Mouse (Mus musculus) hematopoietic multipotent progenitor cell, adult 10-12 weeks (in vitro differentiated cells): Measurements from ENCODE around the gene Ell3. TPM values are rescaled to one million over a fixed set of nuclear protein-coding genes. Genes with fewer than 3 reads are reported as not detected.

ENCODE experiments used
- polyA plus RNA-seq: library from polyadenylated mRNA; stranded (reverse); fragments of >175 nt; gene quantifications from 2 replicates; pipeline ENCODE4 v1.2.3, GENCODE M21; 2012; ENCODE audit warnings: low replicate concordance

The Ell3 gene
- polyA plus RNA-seq, result 8.3 and 17.1 TPM in 2 replicates

GRCm38 (mm10) chr2:121444178-121444577 lies at the start of gene Ell3:
Gene Ell3, minus strand, starts transcription at chr2:121444278.

DNA sequence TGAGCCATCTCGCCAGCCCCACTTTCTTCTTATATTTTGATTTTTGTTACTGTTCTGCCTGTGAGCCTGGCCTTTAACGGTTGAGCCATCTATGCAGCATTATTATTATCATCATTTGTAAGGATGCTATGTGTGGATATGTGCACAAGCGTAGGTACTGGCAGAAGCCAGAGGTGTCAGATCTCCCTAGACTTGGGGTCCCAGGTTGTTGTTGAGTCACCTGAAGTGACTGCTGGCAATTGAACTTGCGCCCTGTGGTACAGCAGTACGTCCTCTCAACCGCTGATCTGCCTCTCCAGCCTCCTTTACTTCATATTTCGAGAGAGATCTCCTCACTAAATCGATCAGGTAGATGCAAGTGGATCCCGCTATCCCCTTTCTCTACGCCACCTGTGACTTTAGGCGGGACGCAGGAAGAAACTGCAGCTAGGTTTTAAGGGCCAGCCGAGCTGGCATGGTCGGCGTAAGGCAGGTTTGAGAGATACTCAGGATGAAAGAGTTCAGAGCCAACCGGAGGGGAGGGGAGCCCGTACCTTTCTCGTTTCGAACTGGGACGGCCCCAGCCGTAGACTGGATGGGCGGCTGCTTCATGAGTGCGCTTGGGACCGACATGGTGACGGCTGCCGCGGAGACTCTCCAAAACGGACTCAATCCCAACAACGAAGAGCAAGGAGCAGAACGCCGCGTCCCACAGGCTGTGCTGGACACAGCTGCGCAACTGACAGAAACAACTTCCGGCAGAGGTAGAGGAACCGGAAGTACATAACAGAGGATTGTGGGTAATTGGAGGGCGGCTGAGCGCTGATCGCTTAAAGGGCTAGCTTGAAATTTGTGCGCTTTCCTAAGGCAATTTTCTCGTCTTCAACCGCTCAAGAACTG lies 29.5 kb upstream of the Ell3 start, which contains the start of gene Mfap1b:
Gene Mfap1b, minus strand, starts transcription at position 767 of the 879 bp plus-strand sequence.

GRCm38 (mm10) chr2:121456692-121457642 lies 12.9 kb upstream of the Ell3 start, which contains the start of gene Serinc4:
Gene Serinc4, minus strand, starts transcription at chr2:121456781.

DNA sequence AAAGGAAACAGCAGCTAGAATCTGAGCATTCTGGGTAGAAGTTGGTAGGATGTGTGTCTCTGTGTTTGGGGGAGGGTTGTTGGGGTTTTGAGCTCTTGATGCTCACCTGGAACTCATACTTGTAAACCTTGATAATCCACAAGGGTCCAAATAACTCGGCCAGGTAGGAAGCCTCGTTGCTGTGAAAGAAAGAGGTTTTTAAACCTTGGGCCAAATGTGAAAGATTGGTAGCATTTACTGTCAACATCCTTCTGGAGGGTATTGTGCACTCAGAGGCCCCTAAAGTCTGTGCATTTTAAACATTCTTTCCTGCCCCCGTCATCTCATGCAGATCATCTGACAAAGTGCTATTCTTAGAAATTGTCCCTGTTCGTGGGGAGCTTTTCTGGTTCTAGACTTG lies 8.9 kb upstream of the Ell3 start, which contains the start of gene Hypk:
Gene Hypk, plus strand, starts transcription at position 301 of the 400 bp plus-strand sequence.

GRCm38 (mm10) chr2:121448739-121449535 lies 4.9 kb upstream of the Ell3 start, which contains the start of gene Serf2:
Gene Serf2, plus strand, starts transcription at chr2:121449195.

DNA sequence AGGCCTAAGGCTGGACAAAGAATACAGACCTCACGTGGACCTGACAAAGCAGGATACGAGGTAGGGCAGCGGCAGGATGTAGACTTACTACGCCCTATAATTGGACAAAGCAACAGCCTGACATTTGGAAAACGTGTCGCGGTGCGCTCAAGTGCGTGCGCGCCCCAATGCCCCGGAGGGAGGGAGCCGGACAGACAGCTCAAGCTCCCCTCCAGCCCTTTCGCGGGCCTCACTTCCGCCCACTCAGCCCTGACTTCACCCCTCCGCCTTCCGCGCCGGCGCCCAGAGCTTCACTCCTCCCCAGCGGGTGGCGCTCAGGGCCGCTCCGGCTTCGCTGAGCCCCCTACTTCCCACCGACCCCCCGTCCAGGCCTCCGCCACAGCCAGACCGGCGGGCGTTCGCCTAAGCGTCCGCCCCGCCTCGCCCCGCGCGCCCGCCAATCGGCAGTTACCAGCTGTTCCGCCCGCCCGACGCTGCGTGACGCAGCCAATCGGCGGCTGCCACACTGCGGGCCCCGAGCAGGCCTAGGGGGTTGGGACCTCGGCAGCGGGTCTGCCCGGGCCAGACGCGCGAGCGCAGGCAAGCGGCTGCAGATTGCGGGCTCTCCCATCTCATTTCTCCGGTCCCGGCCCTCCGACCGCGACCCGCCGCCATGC lies 30.6 kb downstream of the Ell3 start, which contains the start of the genes Pdia3 and Catsper2:
Gene Pdia3, plus strand, starts transcription at position 389 of the 656 bp plus-strand sequence.
Gene Catsper2, minus strand, starts transcription at position 406 of the 656 bp plus-strand sequence.

Other genes with a start within 250 kb of the Ell3 start
- 15.1 and 22.2 TPM in 2 replicates for gene Trp53bp1, start 172.9 kb downstream of the Ell3 start, polyA plus RNA-seq
- gene Map1a, start 154.7 kb downstream of the Ell3 start, polyA plus RNA-seq, result 1.4 and 1.8 TPM in 2 replicates
- 7.0 and 8.7 TPM in 2 replicates for gene Ppip5k1, start 88.9 kb downstream of the Ell3 start, polyA plus RNA-seq
- gene Ckmt1, start 86.6 kb downstream of the Ell3 start, polyA plus RNA-seq, result not detected in 2 replicates
- not detected in 2 replicates for gene Strc, start 57.1 kb downstream of the Ell3 start, polyA plus RNA-seq
- gene Pdia3, start 30.5 kb downstream of the Ell3 start, polyA plus RNA-seq, result 448 and 1,332 TPM in 2 replicates
- gene Catsper2, start 30.5 kb downstream of the Ell3 start, polyA plus RNA-seq, result 0.55 and 0.79 TPM in 2 replicates
- gene Serf2, start 4.9 kb upstream of the Ell3 start, polyA plus RNA-seq, result 199 and 329 TPM in 2 replicates
- 18.0 and 38.8 TPM in 2 replicates for gene Hypk, start 9.0 kb upstream of the Ell3 start, polyA plus RNA-seq
- 0.13 and 0.19 TPM in 2 replicates for gene Serinc4, start 12.5 kb upstream of the Ell3 start, polyA plus RNA-seq
- gene Mfap1b, start 29.8 kb upstream of the Ell3 start, polyA plus RNA-seq, result 2.3 and 5.5 TPM in 2 replicates
- 1.9 and 11.4 TPM in 2 replicates for gene Mfap1a, start 62.4 kb upstream of the Ell3 start, polyA plus RNA-seq
- 0.45 and 0.91 TPM in 2 replicates for gene Wdr76, start 62.4 kb upstream of the Ell3 start, polyA plus RNA-seq